Mouse (Mus musculus) embryonic facial prominence, embryonic 13.5 days (tissue): ENCODE results near the gene Kat6b. TPM values are rescaled to one million over a fixed set of nuclear protein-coding genes. Genes with fewer than 3 reads are reported as not detected.

Experiments used
- ATAC-seq: fragments of 200-750 bp; cut with Nextera tagmentation; 2 replicates; pipeline ENCODE4 v1.8.0; 2017; ENCODE audit warnings: low read depth; ENCODE audit not compliant: insufficient number of reproducible peaks, insufficient read depth, low FRiP score, low TSS enrichment
- H3K27ac ChIP-seq: fragments of 300-500 bp; sonication (generic); 2 replicates; pipeline ENCODE4 v1.5.1; 2015; ENCODE audit warnings: moderate library complexity, mild to moderate bottlenecking, inconsistent platforms
- H3K27me3 ChIP-seq: fragments of 300-500 bp; sonication (generic); 2 replicates; pipeline ENCODE4 v1.6.1; 2015; ENCODE audit warnings: mild to moderate bottlenecking, inconsistent platforms
- H3K36me3 ChIP-seq: fragments of 300-500 bp; sonication (generic); 2 replicates; pipeline ENCODE4 v1.6.1; 2015; ENCODE audit warnings: mild to moderate bottlenecking, inconsistent platforms
- H3K4me1 ChIP-seq: fragments of 300-500 bp; sonication (generic); 2 replicates; pipeline ENCODE4 v1.6.1; 2015; ENCODE audit warnings: inconsistent platforms
- H3K4me2 ChIP-seq: fragments of 300-500 bp; sonication (generic); 2 replicates; pipeline ENCODE4 v1.6.1; 2015; ENCODE audit warnings: moderate library complexity, mild to moderate bottlenecking, inconsistent platforms
- H3K4me3 ChIP-seq: fragments of 300-500 bp; sonication (generic); 2 replicates; pipeline ENCODE4 v1.5.1; 2015; ENCODE audit warnings: mild to moderate bottlenecking, inconsistent platforms
- H3K9ac ChIP-seq: fragments of 300-500 bp; sonication (generic); 2 replicates; pipeline ENCODE4 v1.6.1; 2015; ENCODE audit warnings: mild to moderate bottlenecking, inconsistent platforms
- H3K9me3 ChIP-seq: fragments of 300-500 bp; sonication (generic); 2 replicates; pipeline ENCODE4 v1.6.1; 2016; ENCODE audit warnings: inconsistent platforms
- WGBS: fragments of 180-500 bp; shearing (Covaris S2); methylation state at CpG from one replicate; pipeline ENCODE4 v1.1.7; 2015; ENCODE audit warnings: mixed read lengths; 5-methylcytosine and 5-hydroxymethylcytosine counted together
- polyA plus RNA-seq: library from polyadenylated mRNA; unstranded; fragments of >200 nt; fragmentation: Nextera tagmentation; extraction: Ambion mirVana; gene quantifications from 2 replicates; pipeline ENCODE4 v1.2.1, GENCODE M21; 2015

Kat6b gene
- polyA plus RNA-seq, 1 experiment from 2014 or later = 28.2 TPM

GRCm38 (mm10) chr14:21548952-21549607 lies 67.8 kb downstream of the Kat6b start:
- no peak overlapping the region for H3K4me2 ChIP-seq
- no peaks in the 10 kb centered on the region for H3K36me3 ChIP-seq
- H3K27ac ChIP-seq = no peak overlapping the region
- H3K9ac ChIP-seq = no peak overlapping the region
- H3K9me3 ChIP-seq = no peaks in the 10 kb centered on the region
- no peak overlapping the region for H3K4me3 ChIP-seq
- H3K27me3 ChIP-seq = no peaks in the 10 kb centered on the region
- ATAC-seq = no peak
- H3K4me1 ChIP-seq = peaks cover 66% of the 10 kb centered on the region
- 77% methylated on average over 6 of the region's 6 CpGs for WGBS

- Histone ChIP-seq H3K9ac (no peak overlapping the region), H3K4me2 (no peak overlapping the region), H3K36me3 (no peaks in the 10 kb centered on the region), H3K4me1 (peaks cover 63% of the 10 kb centered on the region), H3K4me3 (no peak overlapping the region), H3K27ac (no peak overlapping the region), H3K9me3 (no peaks in the 10 kb centered on the region), H3K27me3 (no peaks in the 10 kb centered on the region)
- 84% methylated on average over 6 of the region's 6 CpGs for WGBS
- no peak for ATAC-seq
These were observed 68.4 kb downstream of the Kat6b start for GRCm38 (mm10) chr14:21549608-21550115.

GRCm38 (mm10) chr14:21550576-21550975 lies 69.3 kb downstream of the Kat6b start:
- Histone ChIP-seq H3K4me2 (no peak overlapping the region), H3K27ac (no peak overlapping the region), H3K4me1 (peaks cover 59% of the 10 kb centered on the region), H3K4me3 (no peak overlapping the region), H3K27me3 (no peaks in the 10 kb centered on the region), H3K9ac (no peak overlapping the region), H3K36me3 (no peaks in the 10 kb centered on the region), H3K9me3 (no peaks in the 10 kb centered on the region)
- ATAC-seq = no peak
- 78% methylated on average over 7 of the region's 7 CpGs for WGBS

GRCm38 (mm10) chr14:21551655-21552054 lies 70.4 kb downstream of the Kat6b start:
- Histone ChIP-seq H3K4me1 (peaks cover 58% of the 10 kb centered on the region), H3K9me3 (no peaks in the 10 kb centered on the region), H3K9ac (no peak overlapping the region), H3K4me3 (no peak overlapping the region), H3K27ac (no peak overlapping the region), H3K27me3 (no peaks in the 10 kb centered on the region), H3K4me2 (no peak overlapping the region), H3K36me3 (no peaks in the 10 kb centered on the region)
- WGBS = 89% methylated on average over 7 of the region's 7 CpGs
- no peak for ATAC-seq

- Histone ChIP-seq H3K4me3 (no peak overlapping the region), H3K9ac (no peak overlapping the region), H3K4me1 (peaks cover 54% of the 10 kb centered on the region), H3K27ac (no peak overlapping the region), H3K27me3 (no peaks in the 10 kb centered on the region), H3K9me3 (no peaks in the 10 kb centered on the region), H3K4me2 (no peak overlapping the region), H3K36me3 (no peaks in the 10 kb centered on the region)
- WGBS = 63% methylated on average over 8 of the region's 8 CpGs
- ATAC-seq = no peak
These were observed 71.7 kb downstream of the Kat6b start for GRCm38 (mm10) chr14:21552958-21553357.

GRCm38 (mm10) chr14:21554046-21554445 lies 72.8 kb downstream of the Kat6b start:
- Histone ChIP-seq H3K4me2 (no peak overlapping the region), H3K4me3 (no peak overlapping the region), H3K36me3 (no peaks in the 10 kb centered on the region), H3K9me3 (no peaks in the 10 kb centered on the region), H3K4me1 (peaks cover 57% of the 10 kb centered on the region), H3K27ac (no peak overlapping the region), H3K27me3 (no peaks in the 10 kb centered on the region), H3K9ac (no peak overlapping the region)
- 83% methylated on average over 8 of the region's 8 CpGs for WGBS
- no peak for ATAC-seq

- H3K4me2 ChIP-seq = no peak overlapping the region
- H3K9ac ChIP-seq = no peak overlapping the region
- H3K27me3 ChIP-seq = no peaks in the 10 kb centered on the region
- no peak for ATAC-seq
- H3K4me3 ChIP-seq = no peak overlapping the region
- H3K4me1 ChIP-seq = peaks cover 55% of the 10 kb centered on the region
- no peaks in the 10 kb centered on the region for H3K36me3 ChIP-seq
- no peaks in the 10 kb centered on the region for H3K9me3 ChIP-seq
- peak overlapping the region; percentile 48 for H3K27ac ChIP-seq
- 47% methylated on average over 10 of the region's 10 CpGs for WGBS
These were observed 77.4 kb downstream of the Kat6b start for GRCm38 (mm10) chr14:21558440-21559131.

- H3K4me1 ChIP-seq = peaks cover 53% of the 10 kb centered on the region
- WGBS = 75% methylated on average over 7 of the region's 7 CpGs
- no peak for ATAC-seq
These were observed 78.2 kb downstream of the Kat6b start for GRCm38 (mm10) chr14:21559447-21559846.

GRCm38 (mm10) chr14:21560481-21561209 lies 79.4 kb downstream of the Kat6b start:
- Histone ChIP-seq H3K4me2 (no peak overlapping the region), H3K4me1 (peaks cover 53% of the 10 kb centered on the region), H3K9ac (no peak overlapping the region), H3K27ac (no peak overlapping the region), H3K9me3 (no peaks in the 10 kb centered on the region), H3K4me3 (no peak overlapping the region), H3K27me3 (no peaks in the 10 kb centered on the region), H3K36me3 (no peaks in the 10 kb centered on the region)
- 87% methylated on average over 11 of the region's 11 CpGs for WGBS
- no peak for ATAC-seq

More at GRCm38 (mm10) chr14:21559447-21559846, 78.2 kb downstream of the Kat6b start:
- H3K4me2 ChIP-seq = no peak overlapping the region
- H3K27ac ChIP-seq = peak overlapping the region; percentile 29; the same call in 1 of the 2 replicates
- H3K36me3 ChIP-seq = no peaks in the 10 kb centered on the region
- no peaks in the 10 kb centered on the region for H3K9me3 ChIP-seq
- no peak overlapping the region for H3K4me3 ChIP-seq
- no peak overlapping the region for H3K9ac ChIP-seq
- no peaks in the 10 kb centered on the region for H3K27me3 ChIP-seq

- H3K9ac ChIP-seq = no peak overlapping the region
- no peaks in the 10 kb centered on the region for H3K9me3 ChIP-seq
- no peak overlapping the region for H3K4me3 ChIP-seq
- no peak overlapping the region for H3K4me2 ChIP-seq
- ATAC-seq = no peak
- H3K36me3 ChIP-seq = no peaks in the 10 kb centered on the region; the same call in 1 of the 2 replicates
- no peaks in the 10 kb centered on the region for H3K27me3 ChIP-seq
- peaks cover 49% of the 10 kb centered on the region for H3K4me1 ChIP-seq
- no peak overlapping the region for H3K27ac ChIP-seq
- 89% methylated on average over 8 of the region's 8 CpGs for WGBS
These were observed 80.3 kb downstream of the Kat6b start for GRCm38 (mm10) chr14:21561396-21562065.

- Histone ChIP-seq H3K4me3 (no peak overlapping the region), H3K36me3 (no peaks in the 10 kb centered on the region; the same call in 1 of the 2 replicates), H3K27ac (no peak overlapping the region), H3K4me2 (no peak overlapping the region), H3K9me3 (no peaks in the 10 kb centered on the region), H3K4me1 (peaks cover 42% of the 10 kb centered on the region), H3K27me3 (no peaks in the 10 kb centered on the region), H3K9ac (no peak overlapping the region)
- no peak for ATAC-seq
- WGBS = 31% methylated on average over 4 of the region's 4 CpGs
These were observed 82.4 kb downstream of the Kat6b start for GRCm38 (mm10) chr14:21563584-21564118.
